Mouse (Mus musculus) ES-Bruce4 (cell line): ENCODE results near the gene Slfn5. TPM values are rescaled to one million over a fixed set of nuclear protein-coding genes. Genes with fewer than 3 reads are reported as not detected.

ENCODE experiments used
- H3K27ac ChIP-seq: 2 replicates; pipeline ENCODE4 v1.5.1; 2012; ENCODE audit warnings: low read length, inconsistent platforms; ENCODE audit not compliant: insufficient read depth
- H3K27me3 ChIP-seq: 2 replicates; pipeline ENCODE4 v1.6.1; 2012; ENCODE audit warnings: mild to moderate bottlenecking, low read length, inconsistent platforms; ENCODE audit not compliant: control insufficient read depth, poor library complexity, insufficient read depth, severe bottlenecking
- H3K36me3 ChIP-seq: 2 replicates; pipeline ENCODE4 v1.6.1; 2012; ENCODE audit warnings: inconsistent platforms, mild to moderate bottlenecking, low read length, moderate library complexity; ENCODE audit not compliant: control insufficient read depth, poor library complexity, insufficient read depth, severe bottlenecking
- H3K4me1 ChIP-seq: one replicate; pipeline ENCODE4 v1.8.1; 2011; ENCODE audit warnings: low read length; ENCODE audit not compliant: control insufficient read depth, insufficient read depth
- H3K4me3 ChIP-seq: 2 replicates; pipeline ENCODE4 v1.5.1; 2011; ENCODE audit warnings: low read depth, mild to moderate bottlenecking, low read length
- H3K9ac ChIP-seq: 2 replicates; pipeline ENCODE4 v1.6.1; 2012; ENCODE audit warnings: low read depth, mild to moderate bottlenecking, inconsistent platforms; ENCODE audit not compliant: poor library complexity, severe bottlenecking
- H3K9me3 ChIP-seq: replicated peaks from 2 replicates; pipeline ENCODE4 v1.6.1; 2012; ENCODE audit warnings: mild to moderate bottlenecking, low read length, inconsistent platforms; ENCODE audit not compliant: control insufficient read depth, poor library complexity, insufficient read depth, severe bottlenecking
- CTCF ChIP-seq: IDR thresholded peaks from one replicate; pipeline ENCODE4 v1.8.1; 2011; ENCODE audit warnings: low read depth, low read length
- EP300 ChIP-seq: IDR thresholded peaks from 2 replicates; pipeline ENCODE4 v1.6.1; 2011; ENCODE audit warnings: low read depth, low read length; ENCODE audit not compliant: insufficient read depth
- POLR2A ChIP-seq: IDR thresholded peaks from one replicate; pipeline ENCODE4 v1.8.1; 2011; ENCODE audit warnings: low read length; ENCODE audit not compliant: insufficient read depth
- polyA plus RNA-seq: library from polyadenylated mRNA; stranded (reverse); fragments of >200 nt; gene quantifications from 2 replicates; pipeline ENCODE4 v1.2.4, GENCODE M21; 2011; ENCODE audit warnings: low read depth; ENCODE audit not compliant: missing spikeins, insufficient read depth, insufficient read length

Slfn5 gene
- 3.7 and 4.2 TPM in 2 replicates for polyA plus RNA-seq

GRCm38 (mm10) chr11:82950736-82951481 is at the start of gene Slfn5:
Gene Slfn5, plus strand, starts transcription at chr11:82951349.
- H3K4me1 ChIP-seq = peaks cover 2% of the 10 kb centered on the region
- H3K27ac ChIP-seq = no peak within 1 kb of the TSS
- H3K36me3 ChIP-seq = no peaks in the 10 kb centered on the region
- TF ChIP-seq EP300 = no peak
- TF ChIP-seq CTCF = no peak
- no peak for TF ChIP-seq POLR2A
- H3K4me3 ChIP-seq = peak within 1 kb of the TSS; percentile 30
- H3K9ac ChIP-seq = no peak within 1 kb of the TSS
- no peaks in the 10 kb centered on the region for H3K9me3 ChIP-seq
- peaks cover 4% of the 10 kb centered on the region; the same call in 1 of the 2 replicates for H3K27me3 ChIP-seq

GRCm38 (mm10) chr11:82901606-82902310 is 49.4 kb upstream of the Slfn5 start:
- Histone ChIP-seq H3K36me3 (peaks cover 48% of the 10 kb centered on the region), H3K9ac (no peak overlapping the region), H3K9me3 (no peaks in the 10 kb centered on the region), H3K27me3 (no peaks in the 10 kb centered on the region), H3K4me1 (peaks cover 7% of the 10 kb centered on the region), H3K27ac (no peak overlapping the region), H3K4me3 (no peak overlapping the region)
- TF ChIP-seq CTCF = no peak
- no peak for TF ChIP-seq POLR2A
- no peak for TF ChIP-seq EP300

GRCm38 (mm10) chr11:82904952-82905351 is 46.2 kb upstream of the Slfn5 start:
- Histone ChIP-seq H3K27ac (no peak overlapping the region), H3K4me3 (no peak overlapping the region), H3K4me1 (peaks cover 7% of the 10 kb centered on the region), H3K9me3 (no peaks in the 10 kb centered on the region), H3K36me3 (peaks cover 48% of the 10 kb centered on the region), H3K9ac (no peak overlapping the region), H3K27me3 (no peaks in the 10 kb centered on the region)
- no peak for TF ChIP-seq POLR2A
- TF ChIP-seq EP300 = no peak
- TF ChIP-seq CTCF = no peak

GRCm38 (mm10) chr11:82905816-82906215 is 45.3 kb upstream of the Slfn5 start:
- Histone ChIP-seq H3K4me3 (no peak overlapping the region), H3K4me1 (peaks cover 7% of the 10 kb centered on the region), H3K36me3 (peaks cover 42% of the 10 kb centered on the region), H3K27ac (no peak overlapping the region), H3K27me3 (no peaks in the 10 kb centered on the region), H3K9ac (no peak overlapping the region), H3K9me3 (no peaks in the 10 kb centered on the region)
- TF ChIP-seq EP300 = no peak
- no peak for TF ChIP-seq POLR2A
- no peak for TF ChIP-seq CTCF

- H3K4me3 ChIP-seq = peak within 1 kb of the TSS; percentile 92
- H3K36me3 ChIP-seq = peaks cover 24% of the 10 kb centered on the region
- H3K4me1 ChIP-seq = peaks cover 7% of the 10 kb centered on the region
- peak within 1 kb of the TSS; percentile 79 for H3K9ac ChIP-seq
- H3K27ac ChIP-seq = no peak within 1 kb of the TSS
- H3K27me3 ChIP-seq = no peaks in the 10 kb centered on the region
- TF ChIP-seq CTCF (peak; percentile 86), POLR2A (peak; percentile 28), EP300 (no peak)
- no peaks in the 10 kb centered on the region for H3K9me3 ChIP-seq
Observed at GRCm38 (mm10) chr11:82907651-82908607, 43.2 kb upstream of the Slfn5 start, which contains the start of gene Nle1. Gene Nle1, minus strand, starts transcription at chr11:82908411.
